ENCODE assay signal across 10 mouse cellular contexts in the genomic region with DNA sequence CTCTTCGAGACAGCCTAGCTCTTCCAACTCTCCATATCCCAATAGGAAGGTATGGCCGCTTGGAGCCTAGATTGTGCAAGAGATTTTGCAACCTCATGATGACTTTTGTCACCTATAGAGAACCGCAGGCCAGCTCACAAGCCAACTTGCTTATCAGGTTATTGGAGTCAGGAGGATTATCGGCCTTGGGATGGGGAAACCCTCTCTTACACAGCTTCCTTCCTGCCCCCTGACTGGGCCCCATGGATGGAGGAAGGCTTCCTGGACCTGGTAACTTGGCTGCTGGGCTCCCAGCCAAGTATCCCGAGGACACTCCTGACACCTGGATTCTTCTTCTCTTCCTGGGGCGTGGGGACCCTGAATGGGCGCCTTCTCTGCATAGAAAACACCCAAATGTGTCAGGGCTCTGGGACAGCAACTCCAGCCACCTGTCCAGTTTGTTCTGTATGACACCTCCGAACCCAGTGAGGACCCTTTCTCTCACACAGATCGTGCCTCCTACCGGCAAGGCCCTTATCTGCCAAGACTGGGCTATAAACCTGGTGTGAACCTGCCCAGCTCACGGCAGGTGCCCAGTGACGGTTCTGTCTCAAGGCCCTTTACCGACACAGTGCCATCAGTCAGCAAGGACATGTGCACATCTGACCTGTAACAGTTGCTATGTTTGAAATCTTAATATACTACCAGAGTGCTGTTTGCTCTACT. TPM values are rescaled to one million over a fixed set of nuclear protein-coding genes. Genes with fewer than 3 reads are reported as not detected.
DNase-seq lines count a peak whose midpoint lies in the region; ATAC-seq and TF ChIP-seq lines count a peak whose summit lies in the region.
"Had no signal": no experiment of that assay in that cellular context is flagged by ENCODE, and none has a peak within 500 bp of the region (broad histone marks: within the 10 kb centered on the region; RNA-seq: fewer than 3 reads in every experiment).

No protein-coding gene starts in this region.

- WGBS in heart, embryonic 12.5 days, result 45% methylated on average over 13 of the region's 13 CpGs
- WGBS in intestine, embryonic 16.5 days, result 41% methylated on average over 13 of the region's 13 CpGs
- 35% methylated on average over 13 of the region's 13 CpGs for WGBS in liver, embryonic 15.5 days (ENCODE audit: insufficient replicate concordance)

- ATAC-seq in heart, embryonic 12.5 days (ENCODE audit: insufficient number of reproducible peaks, low FRiP score), result peak; percentile 63; the same call in 1 of the 2 replicates
- peak; percentile 90 for ATAC-seq in intestine, embryonic 16.5 days
- 0 out of 2 replicates have a peak, but pooled peaks have one; percentile 45 for ATAC-seq in liver, embryonic 15.5 days (ENCODE audit: insufficient read depth)
- ATAC-seq: midbrain, embryonic 16.5 days had no signal

- TF ChIP-seq CTCF in MEL (IDR thresholded peaks at IDR 0.05 in 2 of 3, conservative IDR thresholded peaks at IDR 0.05 in 1 of 3; ENCODE audit: control insufficient read depth in 1 of 3, insufficient read depth in 1 of 3, low read depth in 2 of 3, low read length in 3 of 3, poor library complexity in 1 of 3, severe bottlenecking in 1 of 3), result no peak

- TF ChIP-seq POLR2A in MEL (IDR thresholded peaks at IDR 0.05; ENCODE audit: control insufficient read depth in 1 of 2, insufficient read depth in 1 of 2, low read depth in 1 of 2, low read length in 2 of 2, poor library complexity in 1 of 2), result no peak

- intact Hi-C loops in heart, postnatal 10 days (cut with DNase I), result loop anchor here (5.0 kb wide), 1 partner anchor 35 kb away; no protein-coding TSS in a partner anchor

- H3K4me3 ChIP-seq in heart, embryonic 12.5 days, result no peak overlapping the region
- H3K4me3 ChIP-seq in MEL (ENCODE audit: control insufficient read depth in 1 of 2, insufficient read depth in 1 of 2, low read depth in 2 of 2, low read length in 2 of 2), result no peak overlapping the region
- H3K4me3 ChIP-seq in intestine, embryonic 16.5 days (ENCODE audit: low read length), result no peak overlapping the region
- H3K4me3 ChIP-seq in liver, embryonic 15.5 days (replicated peaks), result no peak overlapping the region
- H3K4me3 ChIP-seq: hindbrain, embryonic 15.5 days had no signal

- no peak for DNase-seq in heart, postnatal 10 days
- DNase-seq in MEL (ENCODE audit: low read depth, low spot score), result no peak
- DNase-seq in frontal cortex, postnatal 25 days (ENCODE audit: low spot score in 2 of 2), result no peak
- no peak for DNase-seq in cerebellum, postnatal 10 days
- no peak for DNase-seq in adrenal gland, adult 18-20 months (ENCODE audit: low spot score in 2 of 2)

- TF ChIP-seq EP300 in MEL (IDR thresholded peaks at IDR 0.05; ENCODE audit: low read depth in 1 of 2, low read length in 2 of 2), result peak in 1 of 2 experiments; percentile 22; a peak in 1 of 4 replicates

- no peak overlapping the region; the same call in 1 of the 2 replicates for H3K9ac ChIP-seq in heart, embryonic 12.5 days
- no peak overlapping the region for H3K9ac ChIP-seq in MEL (ENCODE audit: control insufficient read depth, low read depth, low read length, poor library complexity, severe bottlenecking)
- H3K9ac ChIP-seq in intestine, embryonic 16.5 days (ENCODE audit: low read depth, low read length), result no peak overlapping the region
- no peak overlapping the region for H3K9ac ChIP-seq in liver, embryonic 15.5 days
- H3K9ac ChIP-seq: hindbrain, embryonic 15.5 days had no signal

- no peak for TF ChIP-seq RAD21 in MEL (IDR thresholded peaks at IDR 0.05; ENCODE audit: low read depth, low read length)

- no peak overlapping the region; the same call in 1 of the 2 replicates for H3K27ac ChIP-seq in heart, embryonic 12.5 days (ENCODE audit: poor library complexity, severe bottlenecking)
- no peak overlapping the region for H3K27ac ChIP-seq in MEL (ENCODE audit: control insufficient read depth, low read depth, low read length)
- H3K27ac ChIP-seq in intestine, embryonic 16.5 days (ENCODE audit: low read length), result peak overlapping the region; percentile 85
- H3K27ac ChIP-seq in liver, embryonic 15.5 days (replicated peaks), result no peak overlapping the region

- H3K4me1 ChIP-seq in heart, embryonic 12.5 days (replicated peaks), result peaks cover 38% of the 10 kb centered on the region
- H3K4me1 ChIP-seq in MEL (ENCODE audit: control insufficient read depth in 1 of 2, insufficient read depth in 2 of 2, low read length in 2 of 2), result peaks cover 2 to 4% of the 10 kb centered on the region in 2 experiments; a peak in 3 of 4 replicates
- peaks cover 28% of the 10 kb centered on the region for H3K4me1 ChIP-seq in intestine, embryonic 16.5 days (ENCODE audit: control insufficient read depth, insufficient read depth, low read length)
- peaks cover 22% of the 10 kb centered on the region for H3K4me1 ChIP-seq in liver, embryonic 15.5 days (replicated peaks)

- H3K9me3 ChIP-seq in heart, embryonic 12.5 days (replicated peaks), result peaks cover 4% of the 10 kb centered on the region; the same call in 1 of the 2 replicates
- no peaks in the 10 kb centered on the region for H3K9me3 ChIP-seq in MEL (replicated peaks; ENCODE audit: insufficient read depth, low read length)
- no peaks in the 10 kb centered on the region for H3K9me3 ChIP-seq in intestine, embryonic 16.5 days (ENCODE audit: control insufficient read depth, low read length)
- H3K9me3 ChIP-seq in liver, embryonic 15.5 days (replicated peaks), result no peaks in the 10 kb centered on the region
- H3K9me3 ChIP-seq: hindbrain, embryonic 15.5 days had no signal

- no peaks in the 10 kb centered on the region for H3K79me2 ChIP-seq in MEL (ENCODE audit: control insufficient read depth, insufficient read depth, low read length, poor library complexity)

- H3K27me3 ChIP-seq in heart, embryonic 12.5 days (replicated peaks), result no peaks in the 10 kb centered on the region
- no peaks in the 10 kb centered on the region for H3K27me3 ChIP-seq in MEL (ENCODE audit: control insufficient read depth in 1 of 2, insufficient read depth in 2 of 2, low read length in 2 of 2)
- H3K27me3 ChIP-seq in intestine, embryonic 16.5 days (replicated peaks; ENCODE audit: control insufficient read depth, insufficient read depth, low read length), result no peaks in the 10 kb centered on the region
- H3K27me3 ChIP-seq in liver, embryonic 15.5 days, result 0 out of 2 replicates have a peak, but pooled peaks cover 5% of the 10 kb centered on the region
- H3K27me3 ChIP-seq: hindbrain, embryonic 15.5 days had no signal

- H3K4me2 ChIP-seq in heart, embryonic 12.5 days, result no peak overlapping the region
- peak overlapping the region; percentile 30; the same call in 1 of the 2 replicates for H3K4me2 ChIP-seq in intestine, embryonic 16.5 days (ENCODE audit: low read depth, low read length)
- no peak overlapping the region for H3K4me2 ChIP-seq in liver, embryonic 15.5 days
- H3K4me2 ChIP-seq: hindbrain, embryonic 15.5 days had no signal

- no peaks in the 10 kb centered on the region for H3K36me3 ChIP-seq in heart, embryonic 12.5 days
- peaks cover 0 to 2% of the 10 kb centered on the region in 2 experiments; a peak in 1 of 4 replicates for H3K36me3 ChIP-seq in MEL (ENCODE audit: control insufficient read depth in 1 of 2, insufficient read depth in 2 of 2, low read length in 2 of 2)
- no peaks in the 10 kb centered on the region for H3K36me3 ChIP-seq in intestine, embryonic 16.5 days (ENCODE audit: control insufficient read depth, insufficient read depth, low read length)
- H3K36me3 ChIP-seq in liver, embryonic 15.5 days (replicated peaks), result no peaks in the 10 kb centered on the region
- H3K36me3 ChIP-seq: hindbrain, embryonic 15.5 days had no signal

TF ChIP-seq in MEL, 35 proteins besides CTCF, POLR2A, EP300 and RAD21:
- TF ChIP-seq RCOR1 (IDR thresholded peaks at IDR 0.05; ENCODE audit: low read depth, low read length) (peak; percentile 47; the same call in 1 of the 2 replicates), UBTF (IDR thresholded peaks at IDR 0.05; ENCODE audit: borderline replicate concordance, insufficient read depth, low read depth, low read length) (no peak)

RNA-seq across cellular contexts. Expression of a gene that starts 53.3 kb away (rescaled TPM):
- 298 and 308 TPM in 2 replicates for polyA plus RNA-seq in heart, embryonic 12.5 days (2016; fragmentation: Nextera tagmentation; extraction: Ambion mirVana)
- total RNA-seq in heart, postnatal 10 days (2021), result 100 to 1,000 TPM; 196 to 197 TPM
- 255 and 284 TPM in 2 replicates for total RNA-seq in MEL (2012; rRNA removed)
- 100 to 1,000 TPM in 1 of 2 experiments, not detected in 1; 309 TPM for polyA plus RNA-seq in MEL (2012; ENCODE audit: insufficient read depth in 1 of 2, insufficient read length in 2 of 2, low read depth in 1 of 2, low replicate concordance in 2 of 2, missing spikeins in 1 of 2)
- polyA plus RNA-seq in intestine, embryonic 16.5 days (2015; fragmentation: Nextera tagmentation; extraction: Ambion mirVana), result 375 and 407 TPM in 2 replicates
- 185 and 190 TPM in 2 replicates for polyA plus RNA-seq in liver, embryonic 15.5 days (2015; fragmentation: Nextera tagmentation; extraction: Ambion mirVana)
- total RNA-seq in adrenal gland, adult 18-20 months (2021), result 100 to 1,000 TPM; 230 to 239 TPM

RNA-seq across cellular contexts. Expression of a gene that starts 55.2 kb away (rescaled TPM):
- polyA plus RNA-seq in heart, embryonic 12.5 days (2016; fragmentation: Nextera tagmentation; extraction: Ambion mirVana), result 38.8 and 45.0 TPM in 2 replicates
- total RNA-seq in heart, postnatal 10 days (2021), result 10 to 100 TPM; 45.7 to 65.3 TPM
- total RNA-seq in MEL (2012; rRNA removed), result 8.1 and 9.3 TPM in 2 replicates
- polyA plus RNA-seq in MEL (2012; ENCODE audit: insufficient read depth in 1 of 2, insufficient read length in 2 of 2, low read depth in 1 of 2, low replicate concordance in 2 of 2, missing spikeins in 1 of 2), result 10 to 100 TPM in 1 of 2 experiments, not detected in 1; 15.9 TPM
- 75.5 and 83.8 TPM in 2 replicates for polyA plus RNA-seq in intestine, embryonic 16.5 days (2015; fragmentation: Nextera tagmentation; extraction: Ambion mirVana)
- 22.9 and 24.4 TPM in 2 replicates for polyA plus RNA-seq in liver, embryonic 15.5 days (2015; fragmentation: Nextera tagmentation; extraction: Ambion mirVana)
- total RNA-seq in adrenal gland, adult 18-20 months (2021), result 100 to 1,000 TPM in 1 of 2 experiments, 10 to 100 TPM in 1; 72.4 to 107 TPM
